Mouse (Mus musculus) E14TG2a.4 (cell line): ENCODE measurements around the gene Ern1.

ENCODE experiments used
- CTCF ChIP-seq: conservative IDR thresholded peaks from 2 replicates; pipeline ENCODE4 v1.5.1; 2014; ENCODE audit warnings: low read length
- POU5F1 ChIP-seq: IDR thresholded peaks from 2 replicates; pipeline ENCODE4 v1.6.1; 2014; ENCODE audit warnings: low read length, borderline replicate concordance

- no peak for TF ChIP-seq CTCF
- no peak for TF ChIP-seq POU5F1
Observed at GRCm38 (mm10) chr11:106475309-106475708, 12.3 kb downstream of the Ern1 start.
